Mouse (Mus musculus) embryonic fibroblast, embryonic 13.5 days (primary cell): Measurements from ENCODE around the gene Tm2d3. TPM values are rescaled to one million over a fixed set of nuclear protein-coding genes. Genes with fewer than 3 reads are reported as not detected.

Experiments used
- H3K27ac ChIP-seq: 2 replicates; pipeline ENCODE4 v1.5.1; 2012; ENCODE audit warnings: low read length, control low read depth, inconsistent platforms; ENCODE audit not compliant: insufficient read depth
- H3K4me1 ChIP-seq: 2 replicates; pipeline ENCODE4 v1.6.1; 2011; ENCODE audit warnings: low read length; ENCODE audit not compliant: control insufficient read depth, insufficient read depth
- H3K4me3 ChIP-seq: 2 replicates; pipeline ENCODE4 v1.5.1; 2011; ENCODE audit warnings: mild to moderate bottlenecking, control low read depth, low read length; ENCODE audit not compliant: insufficient read depth
- CTCF ChIP-seq: IDR thresholded peaks from 2 replicates; pipeline ENCODE4 v1.5.1; 2011; ENCODE audit warnings: mild to moderate bottlenecking, control low read depth, low read length, moderate library complexity, borderline replicate concordance; ENCODE audit not compliant: insufficient read depth
- POLR2A ChIP-seq: IDR thresholded peaks from 2 replicates; pipeline ENCODE4 v1.6.1; 2011; ENCODE audit warnings: low read depth, mild to moderate bottlenecking, control low read depth, low read length, moderate library complexity
- polyA plus RNA-seq: library from polyadenylated mRNA; stranded (reverse); fragments of >200 nt; gene quantifications from 2 replicates; pipeline ENCODE4 v1.2.4, GENCODE M21; 2011; ENCODE audit warnings: low read depth; ENCODE audit not compliant: missing spikeins, insufficient read length

Gene Tm2d3
- polyA plus RNA-seq, 1 experiment: 83.5 TPM

DNA sequence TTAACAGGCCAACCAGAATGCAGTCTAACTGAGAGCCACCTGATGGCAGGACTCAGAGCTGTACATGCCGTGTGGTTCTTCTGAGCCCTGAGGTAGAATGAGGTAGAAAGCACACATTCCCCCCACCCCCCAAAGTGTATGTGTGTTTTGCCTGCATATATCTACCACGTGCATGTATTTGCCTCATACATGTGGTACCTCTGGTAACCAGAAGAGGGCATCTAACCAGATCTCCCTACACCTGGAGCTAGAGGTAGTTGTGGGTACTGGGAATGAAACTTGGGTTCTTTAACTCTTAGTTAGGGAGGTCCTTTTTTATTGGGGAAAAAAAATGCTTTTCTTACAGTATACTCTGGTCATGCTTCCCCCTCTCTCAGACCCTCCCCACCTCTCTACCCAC is 5.5 kb downstream of the Tm2d3 start:
- H3K27ac ChIP-seq: no peak overlapping the region
- no peak overlapping the region for H3K4me3 ChIP-seq
- H3K4me1 ChIP-seq: peaks cover 2% of the 10 kb centered on the region; the same call in 1 of the 2 replicates
- no peak for TF ChIP-seq POLR2A

DNA sequence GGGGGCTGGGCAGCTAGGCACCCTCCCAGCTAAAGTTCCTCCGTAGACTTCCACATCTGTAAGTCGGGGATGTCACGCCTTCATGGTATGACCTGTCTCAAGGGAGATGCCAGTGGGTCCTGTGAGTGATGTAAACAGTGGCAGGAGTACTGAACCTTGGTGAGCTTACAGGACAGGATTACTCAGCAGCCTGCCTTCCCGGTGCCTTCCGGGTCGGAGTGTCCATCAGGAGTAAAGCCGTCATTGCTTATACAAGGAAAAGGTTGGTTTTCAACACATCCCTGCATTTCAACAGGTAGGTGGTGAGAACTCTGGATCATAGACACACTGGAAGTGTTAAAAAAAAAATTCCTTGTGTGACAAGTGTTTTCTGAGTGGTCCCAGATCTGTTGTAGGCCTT is 11.1 kb downstream of the Tm2d3 start:
- H3K4me1 ChIP-seq: no peaks in the 10 kb centered on the region
- H3K4me3 ChIP-seq: no peak overlapping the region
- no peak for TF ChIP-seq POLR2A
- TF ChIP-seq CTCF: no peak
- no peak overlapping the region for H3K27ac ChIP-seq

DNA sequence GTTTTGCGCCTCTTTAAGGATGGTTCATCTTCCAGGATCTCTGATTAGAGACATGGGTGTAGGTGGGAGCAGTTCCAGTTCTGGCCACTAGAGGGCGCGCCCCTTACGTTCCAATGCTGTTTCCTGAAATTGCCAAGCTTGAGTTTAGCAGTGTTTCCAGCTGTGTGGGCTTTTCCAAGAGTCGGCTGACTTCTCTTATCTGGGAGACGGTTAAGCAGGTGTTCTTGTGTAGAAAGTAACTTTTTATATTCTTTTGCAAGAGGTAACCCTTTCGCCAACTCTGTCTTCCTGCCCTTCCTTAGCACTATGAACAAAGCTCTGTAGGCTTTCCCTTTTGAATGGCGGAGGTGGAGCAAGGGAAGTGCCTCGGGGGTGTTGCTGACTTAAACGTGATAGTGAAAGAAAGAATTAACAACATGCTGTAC is 13.9 kb downstream of the Tm2d3 start:
- Histone ChIP-seq H3K4me1 (no peaks in the 10 kb centered on the region), H3K4me3 (no peak overlapping the region), H3K27ac (no peak overlapping the region)
- TF ChIP-seq CTCF (peak; percentile 88), POLR2A (no peak)

DNA sequence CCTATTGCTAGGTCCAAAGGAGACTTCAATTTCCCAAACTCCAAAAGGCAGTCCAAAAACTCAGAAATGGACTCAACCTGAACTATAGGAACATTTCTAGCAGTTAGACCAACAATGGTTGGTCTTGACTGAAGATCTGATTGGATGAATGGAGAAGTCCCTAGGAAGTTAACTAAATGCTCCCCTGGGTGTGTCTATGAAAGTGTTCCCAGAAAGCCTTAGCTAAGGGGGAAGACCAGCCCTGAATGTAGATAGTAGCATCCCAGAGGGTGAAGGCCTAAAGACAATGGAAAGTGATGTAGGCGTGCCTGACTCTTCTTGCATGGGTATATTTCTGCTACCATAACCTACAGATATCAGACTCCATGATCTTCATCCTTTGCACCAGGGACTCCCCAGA is 17.5 kb downstream of the Tm2d3 start:
- Histone ChIP-seq H3K4me1 (no peaks in the 10 kb centered on the region), H3K27ac (no peak overlapping the region), H3K4me3 (no peak overlapping the region)
- TF ChIP-seq POLR2A (no peak), CTCF (no peak)

DNA sequence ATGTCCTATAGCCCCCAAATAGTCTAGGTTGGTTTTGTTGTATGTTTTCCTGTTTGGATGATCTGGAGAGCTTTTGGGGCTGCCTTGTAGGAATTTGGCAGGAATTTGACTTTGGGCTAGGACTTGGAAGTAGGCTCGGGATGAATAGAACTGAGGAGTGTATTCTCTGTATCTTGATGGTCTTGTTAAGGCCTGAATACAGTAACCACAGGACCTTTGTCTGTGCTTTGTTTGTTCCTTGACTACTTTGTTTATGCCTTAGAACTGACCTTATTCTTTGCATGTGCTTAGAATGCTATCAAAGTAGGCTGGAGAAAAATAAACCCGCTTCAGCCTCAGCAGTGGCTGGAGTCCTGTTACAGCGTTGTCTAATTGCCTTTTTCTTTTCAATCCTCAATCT is 19.3 kb downstream of the Tm2d3 start:
- no peak for TF ChIP-seq CTCF
- TF ChIP-seq POLR2A: no peak
- H3K27ac ChIP-seq: no peak overlapping the region
- H3K4me1 ChIP-seq: no peaks in the 10 kb centered on the region; the same call in 1 of the 2 replicates
- no peak overlapping the region for H3K4me3 ChIP-seq

DNA sequence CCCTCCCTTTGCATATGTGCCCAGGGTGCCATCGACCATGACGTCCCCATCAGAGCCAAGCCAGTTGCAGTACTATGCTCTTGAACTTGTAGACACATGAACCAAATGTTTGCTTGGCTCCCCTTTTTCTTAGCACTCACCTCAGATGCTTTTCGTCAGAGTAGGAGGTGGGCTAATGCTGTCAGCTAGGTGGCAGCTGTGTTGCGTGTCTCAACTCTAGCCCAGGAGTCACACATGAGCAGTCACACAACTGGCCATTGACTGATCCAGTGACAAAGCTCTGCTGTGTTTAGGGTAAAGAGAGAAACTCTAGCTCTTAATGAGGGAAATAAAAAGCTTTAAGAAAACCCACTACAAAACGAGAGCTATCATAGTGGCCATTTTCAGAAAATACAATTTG is 22.8 kb downstream of the Tm2d3 start:
- TF ChIP-seq POLR2A: no peak
- peak; percentile 40; the same call in 1 of the 2 replicates for TF ChIP-seq CTCF
- H3K4me3 ChIP-seq: no peak overlapping the region
- no peaks in the 10 kb centered on the region; the same call in 1 of the 2 replicates for H3K4me1 ChIP-seq
- no peak overlapping the region for H3K27ac ChIP-seq

DNA sequence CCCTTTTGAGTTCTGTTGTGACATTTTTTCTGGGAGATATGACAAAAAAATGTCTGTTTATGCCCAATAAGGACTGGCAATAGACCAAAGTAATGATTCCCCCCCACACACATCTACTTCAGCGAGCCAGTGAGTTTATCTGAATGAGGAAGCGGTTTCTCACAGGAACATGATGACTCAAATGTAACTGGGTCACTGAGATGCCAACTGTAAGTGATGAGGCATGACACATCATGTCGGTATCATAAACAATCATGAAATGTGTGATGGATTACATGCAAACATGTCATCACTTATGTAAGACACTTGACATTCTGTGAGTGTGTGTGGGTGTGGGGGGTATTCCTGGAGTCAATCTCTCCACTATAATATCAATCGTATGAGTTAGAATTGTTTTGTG is 23.3 kb downstream of the Tm2d3 start:
- Histone ChIP-seq H3K27ac (no peak overlapping the region), H3K4me1 (no peaks in the 10 kb centered on the region; the same call in 1 of the 2 replicates), H3K4me3 (no peak overlapping the region)
- TF ChIP-seq CTCF (no peak), POLR2A (no peak)

DNA sequence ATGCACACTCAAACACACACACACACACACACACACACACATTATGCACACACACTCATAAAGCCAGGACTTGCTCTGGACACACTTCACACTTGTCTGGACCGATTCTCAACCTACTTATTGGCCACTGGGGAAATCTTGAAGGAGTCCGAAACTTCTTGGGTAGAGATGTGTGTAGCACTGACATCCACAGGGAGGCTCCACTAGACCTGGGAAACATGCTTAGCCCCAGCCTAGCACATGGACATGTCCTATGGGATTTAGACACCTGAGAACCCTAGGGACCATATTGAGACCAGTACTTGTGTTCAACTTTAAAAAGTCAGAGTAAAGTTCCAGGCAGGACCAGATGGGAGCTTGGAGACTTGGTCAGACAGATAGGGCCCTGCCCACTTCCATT is 43.1 kb downstream of the Tm2d3 start:
- Histone ChIP-seq H3K4me3 (no peak overlapping the region), H3K27ac (no peak overlapping the region), H3K4me1 (no peaks in the 10 kb centered on the region)
- peak; percentile 32; the same call in 1 of the 2 replicates for TF ChIP-seq CTCF
- TF ChIP-seq POLR2A: no peak

DNA sequence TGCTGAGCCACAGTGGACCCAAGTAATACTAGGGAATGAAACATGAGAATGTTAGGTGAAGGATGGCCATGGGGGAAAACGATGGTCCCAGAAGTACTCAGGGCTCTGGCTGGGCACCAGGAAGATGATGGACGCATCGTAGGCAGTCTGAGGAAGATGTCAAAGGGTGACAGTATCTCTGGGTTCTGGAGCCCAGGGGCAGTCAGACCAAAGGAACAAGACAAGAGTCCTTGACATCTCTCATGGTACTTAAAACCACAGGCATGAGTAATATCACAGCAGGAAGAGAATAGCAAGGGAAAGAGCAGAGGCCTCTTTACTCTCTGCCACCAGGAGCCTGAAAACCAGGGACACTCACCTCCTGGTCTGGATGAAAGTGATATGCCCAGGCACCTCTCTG is 44.3 kb downstream of the Tm2d3 start:
- H3K4me1 ChIP-seq: no peaks in the 10 kb centered on the region
- no peak for TF ChIP-seq CTCF
- no peak for TF ChIP-seq POLR2A
- H3K4me3 ChIP-seq: no peak overlapping the region
- no peak overlapping the region for H3K27ac ChIP-seq

DNA sequence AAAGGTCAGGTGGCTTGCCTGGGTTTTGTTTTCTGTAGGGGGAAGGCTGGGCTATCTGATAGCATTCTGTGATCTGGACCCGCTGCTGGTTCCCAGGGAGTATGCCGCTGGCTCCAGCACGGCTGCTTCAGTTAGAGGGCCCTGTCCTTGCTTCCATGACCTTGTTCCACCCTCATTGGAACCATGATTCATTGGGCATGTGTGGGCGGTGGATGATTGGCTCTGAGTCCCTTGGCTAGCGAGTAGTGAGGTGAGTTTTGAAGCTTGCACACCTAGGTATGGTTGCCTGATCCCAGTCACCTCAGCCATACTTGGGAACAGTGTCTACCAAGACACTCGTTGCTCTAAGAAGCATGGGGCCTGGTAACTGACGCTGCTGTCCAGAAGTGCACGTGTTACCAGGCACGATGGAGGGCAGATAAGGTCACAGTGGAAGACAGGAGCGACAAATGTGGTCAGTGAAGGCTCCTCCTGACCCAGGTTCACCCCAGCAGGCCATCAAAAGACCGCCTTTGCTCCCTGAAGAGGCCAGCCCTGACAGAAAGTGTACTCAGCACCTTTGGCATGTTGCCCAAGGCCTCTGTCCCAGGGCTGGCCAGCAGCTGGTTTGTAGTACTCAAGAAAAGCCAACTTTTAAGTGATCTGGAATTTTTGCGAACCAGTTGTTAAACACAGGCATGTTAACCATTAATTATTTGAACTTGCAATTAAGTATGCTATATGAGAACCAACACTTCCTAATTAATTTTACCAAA is 46.5 kb downstream of the Tm2d3 start:
- H3K27ac ChIP-seq: no peak overlapping the region
- no peak overlapping the region for H3K4me3 ChIP-seq
- H3K4me1 ChIP-seq: no peaks in the 10 kb centered on the region
- TF ChIP-seq CTCF (no peak), POLR2A (no peak)
